33 mouse cellular contexts compared by ENCODE assay signal in genomic region chr13:112251433-112251832, GRCm38 (mm10). TPM values are rescaled to one million over a fixed set of nuclear protein-coding genes. Genes with fewer than 3 reads are reported as not detected.
DNase-seq lines count a peak whose midpoint lies in the region; ATAC-seq and TF ChIP-seq lines count a peak whose summit lies in the region.
"Had no signal": no experiment of that assay in that cellular context is flagged by ENCODE, and none has a peak within 500 bp of the region (broad histone marks: within the 10 kb centered on the region; RNA-seq: fewer than 3 reads in every experiment).

No protein-coding gene starts in this region.

- no peak for ATAC-seq in forebrain, embryonic 11.5 days (replicated peaks; ENCODE audit: low FRiP score)
- no peak for ATAC-seq in forebrain, postnatal 0 days
- ATAC-seq in megakaryocyte, adult 5-6 weeks (ENCODE audit: poor library complexity, severe bottlenecking), result peak; percentile 51; the same call in 1 of the 2 replicates
- ATAC-seq in hindbrain, embryonic 12.5 days (ENCODE audit: low FRiP score), result no peak
- ATAC-seq: forebrain, embryonic 14.5 days; hindbrain, embryonic 16.5 days; midbrain, embryonic 15.5 days; Patski had no signal

- intact Hi-C loops in left cerebral cortex, postnatal 36 days (cut with DNase I), result loop anchor here (10.0 kb wide), 1 partner anchor 257 kb away; no protein-coding TSS in a partner anchor

- no peak overlapping the region for H3K9ac ChIP-seq in forebrain, embryonic 11.5 days (ENCODE audit: low read length)
- H3K9ac ChIP-seq in forebrain, postnatal 0 days, result no peak overlapping the region
- H3K9ac ChIP-seq in hindbrain, embryonic 12.5 days, result no peak overlapping the region
- H3K9ac ChIP-seq: embryonic facial prominence, embryonic 15.5 days; kidney, embryonic 15.5 days; limb, embryonic 15.5 days; liver, embryonic 13.5 days; midbrain, embryonic 15.5 days; stomach, embryonic 15.5 days had no signal

- H3K27me3 ChIP-seq in forebrain, embryonic 11.5 days (ENCODE audit: control insufficient read depth, insufficient read depth, low read length), result no peaks in the 10 kb centered on the region
- no peaks in the 10 kb centered on the region for H3K27me3 ChIP-seq in forebrain, postnatal 0 days (ENCODE audit: insufficient read depth, low read length)
- peaks cover 6% of the 10 kb centered on the region for H3K27me3 ChIP-seq in hindbrain, embryonic 12.5 days
- H3K27me3 ChIP-seq: embryonic facial prominence, embryonic 15.5 days; kidney, embryonic 15.5 days; limb, embryonic 15.5 days; liver, embryonic 13.5 days; midbrain, embryonic 15.5 days; Patski; stomach, embryonic 15.5 days had no signal

- no peak overlapping the region for H3K4me3 ChIP-seq in forebrain, embryonic 11.5 days (ENCODE audit: low read depth, low read length)
- H3K4me3 ChIP-seq in forebrain, postnatal 0 days (ENCODE audit: low read depth, low read length), result no peak overlapping the region
- H3K4me3 ChIP-seq in hindbrain, embryonic 12.5 days, result no peak overlapping the region
- H3K4me3 ChIP-seq: embryonic facial prominence, embryonic 10.5 days; embryonic facial prominence, embryonic 15.5 days; heart, adult 2 months; hindbrain, embryonic 10.5 days; kidney, embryonic 15.5 days; limb, embryonic 10.5 days; limb, embryonic 15.5 days; liver, embryonic 13.5 days; midbrain, embryonic 10.5 days; midbrain, embryonic 15.5 days; stomach, embryonic 15.5 days had no signal

- H3K4me1 ChIP-seq in forebrain, embryonic 11.5 days (replicated peaks; ENCODE audit: control insufficient read depth, insufficient read depth, low read length), result no peaks in the 10 kb centered on the region
- no peaks in the 10 kb centered on the region for H3K4me1 ChIP-seq in forebrain, postnatal 0 days (ENCODE audit: insufficient read depth)
- peaks cover 5% of the 10 kb centered on the region for H3K4me1 ChIP-seq in hindbrain, embryonic 12.5 days
- H3K4me1 ChIP-seq: limb, embryonic 15.5 days; liver, embryonic 13.5 days; midbrain, embryonic 15.5 days had no signal

- no peaks in the 10 kb centered on the region for H3K36me3 ChIP-seq in forebrain, embryonic 11.5 days (ENCODE audit: control insufficient read depth, insufficient read depth, low read length)
- no peaks in the 10 kb centered on the region for H3K36me3 ChIP-seq in forebrain, postnatal 0 days (ENCODE audit: insufficient read depth)
- H3K36me3 ChIP-seq in hindbrain, embryonic 12.5 days, result no peaks in the 10 kb centered on the region
- H3K36me3 ChIP-seq: embryonic facial prominence, embryonic 15.5 days; hindbrain, embryonic 10.5 days; kidney, embryonic 15.5 days; limb, embryonic 10.5 days; limb, embryonic 15.5 days; liver, embryonic 13.5 days; midbrain, embryonic 15.5 days; stomach, embryonic 15.5 days had no signal

- DNase-seq in forebrain, embryonic 11.5 days (ENCODE audit: low spot score), result peak; percentile 11
- DNase-seq in forebrain, postnatal 0 days, result no peak
- DNase-seq in 3134 (ENCODE audit: extremely low read depth, insufficient read length, low spot score) (peak; percentile 20), 3T3-L1 (ENCODE audit: low read depth, low spot score) (peak; percentile 34)
- no peak for DNase-seq in left cerebral cortex, postnatal 36 days (ENCODE audit: low spot score in 2 of 2)
- DNase-seq: cerebellum, adult 2 months; cerebellum, postnatal 14 days; gastrocnemius, postnatal 36 days; heart, adult 2 months; heart, postnatal 14 days; kidney, adult 18-20 months; kidney, postnatal 25 days; liver, embryonic 13.5 days; lung, adult 18-20 months; right cerebral cortex, postnatal 25 days; thymus, postnatal 14 days had no signal

- 82% methylated on average over 2 of the region's 2 CpGs for WGBS in forebrain, embryonic 11.5 days
- 72% methylated on average over 2 of the region's 2 CpGs for WGBS in forebrain, postnatal 0 days
- 84% methylated on average over 2 of the region's 2 CpGs for WGBS in hindbrain, embryonic 12.5 days

- no peak for TF ChIP-seq CTCF in forebrain, postnatal 0 days (IDR thresholded peaks at IDR 0.05; ENCODE audit: low read depth)

- H3K4me2 ChIP-seq in forebrain, embryonic 11.5 days (ENCODE audit: low read depth, low read length, severe bottlenecking), result no peak overlapping the region
- H3K4me2 ChIP-seq in forebrain, postnatal 0 days (ENCODE audit: low read depth), result no peak overlapping the region
- no peak overlapping the region for H3K4me2 ChIP-seq in hindbrain, embryonic 12.5 days (replicated peaks)
- H3K4me2 ChIP-seq: embryonic facial prominence, embryonic 15.5 days; kidney, embryonic 15.5 days; limb, embryonic 15.5 days; liver, embryonic 13.5 days; midbrain, embryonic 15.5 days; stomach, embryonic 15.5 days had no signal

- H3K9me3 ChIP-seq in forebrain, embryonic 11.5 days (ENCODE audit: control insufficient read depth, low read length), result peaks cover 5% of the 10 kb centered on the region; the same call in 1 of the 2 replicates
- H3K9me3 ChIP-seq in forebrain, postnatal 0 days (ENCODE audit: low read length), result no peaks in the 10 kb centered on the region
- H3K9me3 ChIP-seq in hindbrain, embryonic 12.5 days (replicated peaks), result peaks cover 16% of the 10 kb centered on the region
- H3K9me3 ChIP-seq: stomach, embryonic 15.5 days had no signal

- H3K27ac ChIP-seq in forebrain, embryonic 11.5 days (ENCODE audit: low read depth, low read length), result no peak overlapping the region
- no peak overlapping the region for H3K27ac ChIP-seq in forebrain, postnatal 0 days (ENCODE audit: low read depth, low read length)
- H3K27ac ChIP-seq in hindbrain, embryonic 12.5 days, result no peak overlapping the region
- H3K27ac ChIP-seq: embryonic facial prominence, embryonic 10.5 days; embryonic facial prominence, embryonic 15.5 days; heart, adult 2 months; hindbrain, embryonic 10.5 days; kidney, embryonic 15.5 days; limb, embryonic 10.5 days; limb, embryonic 15.5 days; liver, embryonic 13.5 days; macrophage; midbrain, embryonic 10.5 days; midbrain, embryonic 15.5 days; stomach, embryonic 15.5 days had no signal

RNA-seq across cellular contexts. Expression of gene Ankrd55, which starts 36.8 kb away (rescaled TPM):
- polyA plus RNA-seq in forebrain, embryonic 11.5 days (2014; fragmentation: Nextera tagmentation; extraction: Ambion mirVana), result 1.1 and 1.3 TPM in 2 replicates
- 10.5 and 15.6 TPM in 2 replicates for total RNA-seq in forebrain, postnatal 0 days (2014; rRNA removed)
- polyA plus RNA-seq in forebrain, postnatal 0 days (2015; fragmentation: Nextera tagmentation; extraction: Ambion mirVana), result 3.4 and 5.7 TPM in 2 replicates
- total RNA-seq in megakaryocyte, adult 5-6 weeks (2015), result 0.16 and 0.36 TPM in 2 replicates
- not detected in 2 replicates for total RNA-seq in megakaryocyte, adult 5-6 weeks (2017)
- 1 to 10 TPM; 3.5 to 4.8 TPM for total RNA-seq in left cerebral cortex, postnatal 36 days (2021)
- polyA plus RNA-seq in hindbrain, embryonic 12.5 days (2016; fragmentation: Nextera tagmentation; extraction: Ambion mirVana), result 2.4 and 2.5 TPM in 2 replicates
- total RNA-seq: gastrocnemius, postnatal 36 days; MEL; neutrophil, adult 5-6 weeks had no signal

Comparison
In these comparisons a context has a peak if more than half of its experiments do, and no peak if none do; other contexts are left out.
1. DNase-seq: peak in forebrain, embryonic 11.5 days (single experiment), 3134 (single experiment) and 3T3-L1 (single experiment); none in forebrain, postnatal 0 days (single experiment) and left cerebral cortex, postnatal 36 days (0 of 2).